Mouse (Mus musculus) CH12.LX (cell line): ENCODE results near the gene Snu13.

ENCODE experiments used
- CHD1 ChIP-seq: IDR thresholded peaks from 2 replicates; pipeline ENCODE4 v1.6.1; 2012; ENCODE audit warnings: low read depth, low read length, improper control_type of control experiment, inconsistent platforms
- CHD2 ChIP-seq: IDR thresholded peaks from 2 replicates; pipeline ENCODE4 v1.6.1; 2011; ENCODE audit warnings: low read length, improper control_type of control experiment
- CTCF ChIP-seq, 2 experiments: IDR thresholded peaks in 1 of 2; conservative IDR thresholded peaks in 1 of 2; 2 replicates each; pipeline ENCODE4 v1.5.1; 2011 to 2012; ENCODE audit warnings: low read depth in 2 of 2, low read length in 2 of 2, improper control_type of control experiment in 1 of 2, inconsistent platforms in 1 of 2, mild to moderate bottlenecking in 1 of 2, moderate library complexity in 1 of 2
- MAFK ChIP-seq: IDR thresholded peaks from 2 replicates; pipeline ENCODE4 v1.6.1; 2011; ENCODE audit warnings: low read length, improper control_type of control experiment; ENCODE audit not compliant: insufficient replicate concordance
- POLR2A ChIP-seq: IDR thresholded peaks from 2 replicates; pipeline ENCODE4 v1.6.1; 2011; ENCODE audit warnings: low read depth, mild to moderate bottlenecking, improper control_type of control experiment, low read length

- TF ChIP-seq CHD1 (no peak), CHD2 (no peak), MAFK (no peak), CTCF (conservative IDR thresholded peaks at IDR 0.05 in 1 of 2, IDR thresholded peaks at IDR 0.05 in 1 of 2; ENCODE audit: low read depth in 2 of 2, low read length in 2 of 2) (no peak), POLR2A (no peak)
These were observed 24.8 kb downstream of the Snu13 start for GRCm38 (mm10) chr15:82022535-82023088.
